Mouse (Mus musculus): ENCODE results near the gene Dcun1d5. TPM values are rescaled to one million over a fixed set of nuclear protein-coding genes. Genes with fewer than 3 reads are reported as not detected.

Gene Dcun1d5
- total RNA-seq, 2 experiments from 2014 or later = 71.0 to 75.0 TPM

Other genes starting within 250 kb of the Dcun1d5 start
- 10 to 100 TPM; 29.9 to 32.7 TPM for gene Dync2h1, start 74 bp upstream of the Dcun1d5 start, total RNA-seq (2021)
- under 1 TPM in 1 of 2 experiments, not detected in 1; 0.30 TPM for gene Mmp13, start 88.0 kb downstream of the Dcun1d5 start, total RNA-seq (2021)
- gene Mmp12, start 159.9 kb downstream of the Dcun1d5 start, total RNA-seq (2021) = not detected
- not detected for gene Mmp1b, start 203.5 kb downstream of the Dcun1d5 start, total RNA-seq (2021)